Mouse (Mus musculus): ENCODE measurements around the gene Stx8.

GRCm38 (mm10) chr11:68116157-68116556 is 150.2 kb downstream of the Stx8 start:
- TF ChIP-seq CTCF (IDR thresholded peaks at IDR 0.05; ENCODE audit: borderline replicate concordance, insufficient read depth, low read length) = no peak
- no peak for TF ChIP-seq POLR2A (IDR thresholded peaks at IDR 0.05; ENCODE audit: low read depth, low read length)
